Mouse (Mus musculus): ENCODE results near the gene Ndufa11.
A peak's percentile ranks its signal among the peaks of the same experiment; 100 is the strongest.

Gene Ndufa11

DNA sequence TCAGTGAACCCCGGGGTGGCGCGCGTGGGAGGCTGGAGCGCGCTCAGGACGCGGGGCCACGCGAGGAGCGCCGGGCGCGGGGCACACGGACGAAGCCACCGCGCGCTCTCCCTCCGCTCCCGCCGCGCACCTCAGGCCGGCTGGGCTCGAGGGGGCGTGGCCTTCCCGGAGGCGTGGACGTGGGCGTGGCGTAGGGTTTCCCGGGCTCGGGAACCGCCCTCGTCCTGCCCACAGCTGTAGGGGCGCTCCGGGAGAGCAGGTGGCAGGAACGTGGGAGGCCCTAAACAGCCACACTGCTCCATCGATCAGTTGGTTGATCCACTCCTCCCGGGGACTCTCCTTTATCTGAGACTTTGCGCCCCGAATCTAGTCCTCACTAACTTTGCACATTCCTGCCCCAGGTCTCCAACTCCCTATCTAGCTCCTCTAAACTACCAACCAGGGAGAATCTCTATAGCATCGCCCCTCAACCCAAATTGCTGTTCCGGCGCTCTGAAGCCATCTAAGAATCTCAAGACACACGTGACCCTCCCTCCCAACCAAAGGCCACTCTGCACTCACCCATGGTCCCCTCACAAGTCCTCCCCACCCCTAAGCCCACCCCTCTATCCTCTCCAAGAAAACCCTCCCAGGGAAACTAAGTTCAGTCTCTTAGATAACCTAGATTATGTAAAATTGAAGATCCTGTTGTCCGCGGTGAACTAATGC is 40.0 kb downstream of the Ndufa11 start, which contains the start of gene Nrtn:
TSS of gene Nrtn (minus strand) at position 115 of the 708 bp plus-strand sequence.
- DNase-seq (ENCODE audit: low spot score in 2 of 2), result peak; percentile 60 to 73

DNA sequence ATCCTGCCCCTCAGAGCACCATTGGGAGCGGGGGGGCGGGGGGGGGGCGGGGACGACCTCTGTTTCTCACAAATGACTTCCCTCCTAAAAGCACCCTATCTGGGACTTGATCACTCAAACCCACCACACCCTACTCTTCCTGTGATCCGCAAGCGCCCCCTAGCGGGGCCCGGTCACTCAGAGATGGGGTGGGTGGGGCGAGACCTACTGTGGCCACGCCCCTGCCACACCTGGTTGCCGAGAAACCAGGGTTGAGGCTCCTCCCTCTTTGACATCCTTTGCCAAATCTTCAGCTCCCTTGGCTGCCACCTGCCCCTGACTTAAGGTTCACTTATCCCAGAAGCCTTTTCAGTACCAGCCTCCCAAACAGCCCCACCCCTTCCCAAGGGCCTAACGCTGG is 40.6 kb downstream of the Ndufa11 start:
- peak; percentile 53 to 71 for DNase-seq (ENCODE audit: low spot score in 2 of 2)

DNA sequence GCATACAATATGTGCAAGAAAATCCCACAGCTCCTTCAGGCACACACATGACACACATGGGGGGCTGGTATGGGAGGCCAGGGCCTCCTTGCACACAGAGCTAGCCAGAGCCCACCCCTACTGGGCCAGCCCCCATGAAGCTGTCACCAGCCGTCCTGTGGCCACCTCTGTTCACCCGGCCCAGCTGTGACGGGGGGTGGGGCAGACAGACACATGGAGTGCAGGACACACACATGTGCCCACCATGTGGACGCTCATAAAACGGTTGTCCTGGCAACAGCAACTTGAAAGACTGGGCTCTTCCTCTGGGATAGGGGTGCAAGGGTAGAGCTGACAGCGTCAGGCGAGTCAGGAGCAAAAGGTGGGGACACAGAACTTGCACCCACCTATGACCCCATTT is 41.7 kb downstream of the Ndufa11 start:
- no peak for DNase-seq (ENCODE audit: low spot score in 2 of 2)

DNA sequence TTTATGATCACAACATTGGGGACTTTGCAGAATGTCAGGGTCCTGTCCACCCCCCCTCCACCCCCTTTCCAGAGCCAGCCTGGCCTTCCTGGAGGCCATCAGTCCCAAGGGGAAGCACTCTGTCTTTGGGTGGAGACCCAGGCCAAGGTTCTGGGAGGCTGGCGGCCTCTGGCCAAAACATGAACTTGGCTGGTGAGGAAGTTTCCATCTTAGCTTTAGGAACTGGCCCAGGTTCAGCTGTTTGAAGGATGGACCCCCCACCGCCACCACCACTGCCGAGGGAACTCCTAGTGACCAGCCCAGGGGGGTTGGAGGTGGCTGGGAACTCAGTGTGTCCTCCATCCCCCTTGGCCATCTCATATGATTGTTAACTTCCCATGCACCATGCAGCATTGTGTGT is 43.5 kb downstream of the Ndufa11 start:
- no peak for DNase-seq (ENCODE audit: low spot score in 2 of 2)

DNA sequence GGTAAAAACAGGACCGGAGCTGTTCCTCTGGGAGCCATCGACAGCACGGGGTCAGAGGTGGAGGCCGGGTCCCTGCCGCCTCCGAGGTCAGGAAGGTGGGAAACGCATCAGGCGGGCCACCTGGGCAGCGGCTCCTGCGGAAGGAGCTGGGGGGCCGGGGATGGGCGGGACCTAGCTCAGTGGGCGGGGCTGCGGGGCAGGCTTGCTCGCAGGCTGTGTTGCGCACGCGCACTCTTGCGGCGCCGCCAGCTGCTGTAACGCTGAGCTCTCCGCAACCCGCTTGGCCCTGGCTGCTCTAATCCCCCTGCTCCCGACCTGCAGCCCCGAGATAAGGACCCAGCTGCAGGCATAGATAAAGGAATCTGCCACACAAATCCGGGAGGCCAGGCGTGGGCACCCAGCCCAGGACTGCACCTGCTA is 44.4 kb downstream of the Ndufa11 start:
- DNase-seq (ENCODE audit: low spot score in 2 of 2), result peak; percentile 92 to 93

DNA sequence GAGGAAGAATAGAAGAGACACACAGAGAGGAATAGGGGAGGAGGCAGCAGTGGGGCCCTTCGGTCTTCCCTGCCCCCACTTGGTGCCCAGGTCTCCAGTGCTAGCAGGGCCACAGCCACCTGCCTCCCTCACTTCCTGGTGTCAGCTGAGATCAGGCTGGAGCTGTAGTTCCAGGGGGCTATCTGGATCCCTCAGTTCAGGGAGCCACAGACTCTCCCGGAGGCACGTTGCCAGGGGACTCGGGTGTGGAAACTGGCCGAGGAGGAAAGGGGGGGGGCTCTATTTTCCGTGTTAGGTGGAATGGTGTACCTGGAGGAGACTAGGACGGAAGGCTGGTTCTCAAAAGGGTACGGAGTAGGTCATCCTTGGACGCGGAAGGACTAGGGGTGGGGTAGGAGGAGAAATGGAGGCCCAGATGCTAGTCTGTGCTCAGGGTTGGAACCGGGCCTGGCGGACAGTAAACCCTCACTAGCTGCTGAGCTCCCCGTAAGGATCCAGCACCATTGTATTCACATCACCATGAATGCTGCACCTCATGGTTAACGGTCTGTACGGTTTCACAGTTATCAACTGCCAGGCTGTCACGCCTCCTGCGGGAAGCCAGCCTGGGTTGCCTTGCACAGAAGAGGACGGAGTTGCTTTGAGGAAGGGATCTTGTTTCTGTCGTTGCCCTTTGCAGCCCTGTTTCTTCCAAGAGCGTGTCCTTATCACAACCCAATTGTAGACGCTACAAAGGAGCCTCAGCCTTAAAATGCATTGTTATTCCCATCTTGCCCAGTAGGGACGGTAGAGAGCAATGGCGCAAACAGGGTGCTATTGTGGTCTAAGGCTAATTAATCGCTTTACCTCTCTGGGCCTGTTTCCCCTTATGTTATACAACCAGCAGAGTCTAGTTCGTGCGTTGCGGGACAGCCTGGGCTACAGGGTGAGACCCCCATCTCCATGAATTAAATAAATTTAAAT is 45.5 kb downstream of the Ndufa11 start:
- peak; percentile 63 to 72 for DNase-seq (ENCODE audit: low spot score in 2 of 2)

DNA sequence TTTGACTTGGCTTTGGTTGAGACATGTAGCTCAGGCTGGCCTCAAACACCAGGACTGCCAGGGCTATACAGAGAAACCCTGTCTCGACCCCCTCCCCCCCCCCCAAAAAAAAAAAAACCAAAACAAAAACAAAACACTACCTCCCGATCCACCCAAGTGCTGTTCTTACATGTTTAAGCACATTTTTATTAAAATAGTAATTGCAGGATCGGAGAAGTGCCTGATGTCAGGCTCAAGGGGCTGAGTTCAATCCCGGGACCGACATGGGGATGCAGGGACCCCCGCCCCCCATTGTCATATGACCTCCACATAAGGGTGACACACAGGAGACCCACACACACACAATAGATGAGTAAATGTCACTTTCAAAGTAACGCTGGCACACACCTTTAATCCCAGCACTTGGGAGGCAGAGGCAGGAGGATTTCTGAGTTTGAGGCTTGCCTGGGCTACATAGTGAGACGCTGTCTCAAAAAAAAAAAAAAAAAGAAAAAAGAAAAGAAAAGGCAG is 46.2 kb downstream of the Ndufa11 start:
- DNase-seq (ENCODE audit: low spot score in 2 of 2), result no peak

DNA sequence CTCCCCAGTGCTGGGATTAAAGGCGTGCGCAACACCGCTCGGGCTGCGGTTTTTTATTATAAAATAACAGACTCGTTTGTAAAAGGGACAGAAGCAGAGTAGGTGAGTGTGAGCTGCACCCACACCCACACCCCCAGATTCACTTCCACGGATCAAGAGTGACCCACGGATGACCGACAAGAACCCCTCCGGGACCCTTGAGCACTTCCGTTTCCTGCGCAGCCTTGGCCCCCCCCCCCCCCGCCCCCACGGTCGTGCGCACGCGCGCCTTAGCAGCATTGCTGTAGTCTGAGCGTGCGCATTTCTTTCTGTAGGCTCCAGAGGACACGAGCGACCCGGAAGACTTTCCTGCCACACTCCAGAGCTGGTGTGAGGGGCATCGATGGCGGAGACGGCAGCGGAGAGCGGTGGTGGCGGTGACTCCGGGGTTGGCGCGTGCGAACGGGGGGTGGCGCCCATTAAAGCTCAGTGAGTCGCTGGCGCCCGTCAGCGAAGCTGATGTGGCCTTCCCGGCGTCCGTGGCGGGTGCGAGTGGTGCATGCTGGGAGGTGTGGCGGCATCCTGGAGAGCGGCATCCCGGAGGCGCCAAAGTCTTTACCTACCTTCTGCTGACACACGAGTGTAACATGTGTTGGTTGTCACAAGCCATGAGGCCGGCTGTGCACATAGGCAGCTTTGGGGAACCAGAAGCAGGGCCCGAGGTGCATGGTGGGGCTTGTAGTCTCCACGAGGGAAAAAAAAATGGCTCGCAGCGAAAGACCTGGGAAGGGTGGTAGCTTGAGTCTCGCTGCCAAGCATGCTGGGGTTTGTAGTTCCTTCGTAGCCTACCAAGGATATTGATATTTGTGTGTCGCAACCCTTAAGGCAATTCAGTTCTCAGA is 47.1 kb downstream of the Ndufa11 start, which contains the start of gene Dus3l:
TSS of gene Dus3l (plus strand) at position 284 of the 881 bp plus-strand sequence.
- DNase-seq (ENCODE audit: low spot score in 2 of 2), result peak; percentile 91 to 94

DNA sequence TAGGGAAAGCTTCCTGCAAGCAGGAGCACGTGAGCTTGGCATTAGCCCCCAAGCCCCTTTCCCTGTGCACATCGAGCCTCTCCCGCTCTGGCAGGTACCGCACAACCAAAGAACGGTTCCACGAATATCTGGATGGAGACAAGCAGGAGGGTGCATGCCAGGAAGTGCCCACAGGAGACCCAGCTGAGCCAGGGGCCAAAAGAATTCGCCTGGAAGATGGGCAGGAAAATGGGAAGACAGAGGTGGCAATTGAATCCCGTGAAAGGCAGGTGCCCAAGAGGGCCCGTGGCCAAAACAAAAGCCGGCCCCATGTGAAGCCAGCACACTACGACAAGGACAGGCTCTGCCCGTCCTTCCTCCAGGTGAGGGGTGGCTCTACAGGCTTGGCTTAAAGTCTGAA is 47.9 kb downstream of the Ndufa11 start:
- DNase-seq (ENCODE audit: low spot score in 2 of 2), result peak in 1 of 2 experiments; percentile 61

DNA sequence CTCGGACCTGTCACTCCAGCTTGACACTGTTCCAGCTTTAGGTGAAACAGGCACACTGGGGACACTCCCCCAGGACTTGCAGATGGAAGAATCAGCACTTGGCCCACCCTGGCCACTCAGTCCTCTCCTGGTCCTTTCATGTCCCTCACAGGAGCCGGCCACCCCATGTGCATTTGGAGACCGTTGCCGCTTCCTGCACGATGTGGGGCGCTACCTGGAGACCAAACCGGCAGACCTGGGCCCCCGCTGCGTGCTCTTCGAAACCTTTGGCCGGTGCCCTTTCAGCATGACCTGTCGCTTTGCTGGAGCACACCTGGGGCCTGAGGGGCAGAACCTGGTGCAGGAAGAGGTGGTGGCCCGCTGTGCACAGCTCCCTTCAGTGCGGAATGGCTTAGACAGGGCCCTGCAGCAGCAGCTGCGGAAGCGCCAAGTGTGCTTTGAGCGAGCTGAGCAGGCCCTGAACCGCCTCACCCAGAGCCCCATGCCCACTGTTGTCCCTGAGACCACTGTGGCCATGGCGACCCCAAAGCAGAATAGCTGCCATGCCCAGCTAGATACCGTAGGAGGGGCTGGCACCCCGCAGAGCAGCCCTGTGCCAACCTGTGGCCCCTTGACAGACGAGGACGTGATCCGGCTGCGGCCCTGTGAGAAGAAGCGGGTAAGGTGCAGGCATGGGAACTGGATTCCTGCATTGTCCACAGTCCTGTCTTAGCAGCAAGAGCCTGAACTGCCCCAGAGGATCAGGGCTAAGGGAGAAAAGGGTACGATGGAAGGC is 49.3 kb downstream of the Ndufa11 start:
- peak in 1 of 2 experiments; percentile 46 for DNase-seq (ENCODE audit: low spot score in 2 of 2)

DNA sequence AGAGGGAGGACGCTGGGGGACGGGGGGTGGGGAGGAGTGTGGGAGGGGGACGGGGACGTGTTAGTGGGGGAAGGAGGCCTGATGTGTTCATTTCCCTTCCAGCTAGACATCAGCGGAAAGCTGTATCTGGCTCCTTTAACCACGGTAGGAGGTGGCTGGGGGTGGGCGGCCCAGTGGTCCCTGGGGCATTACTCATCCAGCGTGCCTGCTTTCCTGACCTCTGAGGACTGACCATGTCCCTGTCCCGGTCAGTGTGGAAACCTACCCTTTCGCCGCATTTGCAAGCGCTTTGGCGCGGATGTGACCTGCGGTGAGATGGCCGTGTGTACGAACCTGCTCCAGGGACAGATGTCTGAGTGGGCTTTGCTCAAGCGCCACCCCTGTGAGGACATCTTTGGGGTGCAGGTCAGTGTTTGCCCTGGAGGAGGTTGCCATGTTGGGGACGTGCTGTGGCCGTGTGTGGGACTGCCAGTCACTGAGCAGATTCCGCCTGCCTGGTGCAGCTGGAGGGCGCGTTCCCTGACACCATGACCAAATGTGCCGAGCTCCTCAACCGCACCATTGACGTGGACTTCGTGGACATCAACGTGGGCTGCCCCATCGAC is 50.1 kb downstream of the Ndufa11 start:
- no peak for DNase-seq (ENCODE audit: low spot score in 2 of 2)

DNA sequence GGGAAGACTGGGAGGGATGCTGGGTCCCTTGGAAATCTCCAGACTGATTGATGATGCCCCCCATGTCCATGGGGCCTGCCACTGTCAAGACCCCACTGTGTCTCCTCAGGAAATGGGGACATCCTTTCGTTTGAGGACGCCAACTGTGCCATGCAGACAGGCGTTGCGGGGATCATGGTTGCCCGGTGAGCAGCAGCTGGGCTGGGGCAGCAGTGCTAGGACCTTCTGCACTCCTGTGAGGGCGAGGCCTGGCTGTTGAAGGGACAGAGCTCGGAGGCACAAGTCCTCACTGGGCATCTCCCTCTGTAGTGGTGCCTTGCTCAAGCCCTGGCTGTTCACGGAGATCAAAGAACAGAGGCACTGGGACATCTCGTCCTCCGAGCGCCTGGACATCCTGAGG is 51.4 kb downstream of the Ndufa11 start:
- DNase-seq (ENCODE audit: low spot score in 2 of 2), result no peak

DNA sequence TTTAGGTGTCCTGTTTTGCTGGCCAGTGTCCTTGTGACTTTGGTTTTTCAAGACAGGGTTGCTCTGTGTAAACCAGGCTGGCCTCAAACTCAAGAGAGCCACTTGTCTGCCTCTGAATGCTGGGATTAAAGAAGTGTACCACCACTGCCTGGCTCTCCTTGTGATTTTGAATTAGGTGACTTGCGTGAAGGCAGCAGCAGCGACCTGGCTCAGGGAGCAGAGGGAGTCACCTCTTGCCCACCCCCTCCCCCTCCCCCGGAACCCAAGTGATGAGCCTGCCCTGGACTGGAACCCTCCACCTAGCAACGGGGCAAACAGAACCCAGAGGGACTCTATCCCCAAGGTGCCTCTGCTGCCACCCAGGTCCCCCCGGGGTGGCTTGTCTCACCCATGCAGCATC is 52.4 kb downstream of the Ndufa11 start, which contains the start of gene Prr22:
TSS of gene Prr22 (plus strand) at position 301 of the 400 bp plus-strand sequence.
- no peak for DNase-seq (ENCODE audit: low spot score in 2 of 2)
